Mouse (Mus musculus) intestine, embryonic 14.5 days (tissue): Measurements from ENCODE around the gene Tbl3. TPM values are rescaled to one million over a fixed set of nuclear protein-coding genes. Genes with fewer than 3 reads are reported as not detected.
"Not testable (repeated sequence)": the region's sequence is repeated elsewhere in the genome, so short reads cannot be mapped to it uniquely, and the experiment has no call there.

Experiments
- ATAC-seq: fragments of 200-750 bp; cut with Nextera tagmentation; replicated peaks from 2 replicates; pipeline ENCODE4 v1.8.0; 2017; ENCODE audit warnings: low read depth, moderate number of reproducible peaks, moderate TSS enrichment, moderate library complexity; ENCODE audit not compliant: low FRiP score, low TSS enrichment
- DNase-seq: peaks from one replicate; pipeline ENCODE4 v3.0.0-alpha.2; 2018; ENCODE audit warnings: low spot score
- H3K27ac ChIP-seq: fragments of 300-500 bp; sonication (generic); 2 replicates; pipeline ENCODE4 v1.5.1; 2014; ENCODE audit warnings: low read depth, mild to moderate bottlenecking, control low read depth
- H3K27me3 ChIP-seq: fragments of 300-500 bp; sonication (generic); replicated peaks from 2 replicates; pipeline ENCODE4 v1.6.1; 2014; ENCODE audit warnings: low read length, control low read depth; ENCODE audit not compliant: control insufficient read depth, insufficient read depth
- H3K36me3 ChIP-seq: fragments of 300-500 bp; sonication (generic); 2 replicates; pipeline ENCODE4 v1.6.1; 2014; ENCODE audit warnings: low read length, control low read depth; ENCODE audit not compliant: control insufficient read depth, insufficient read depth
- H3K4me1 ChIP-seq: fragments of 300-500 bp; sonication (generic); replicated peaks from 2 replicates; pipeline ENCODE4 v1.6.1; 2014; ENCODE audit warnings: low read length, control low read depth, mixed read lengths; ENCODE audit not compliant: control insufficient read depth, insufficient read depth
- H3K4me2 ChIP-seq: fragments of 300-500 bp; sonication (generic); 2 replicates; pipeline ENCODE4 v1.6.1; 2014; ENCODE audit warnings: low read length
- H3K4me3 ChIP-seq: fragments of 300-500 bp; sonication (generic); 2 replicates; pipeline ENCODE4 v1.5.1; 2014; ENCODE audit warnings: low read depth, low read length, control low read depth, mixed read lengths
- H3K9ac ChIP-seq: fragments of 300-500 bp; sonication (generic); 2 replicates; pipeline ENCODE4 v1.6.1; 2014; ENCODE audit warnings: mild to moderate bottlenecking, low read length
- H3K9me3 ChIP-seq: fragments of 300-500 bp; sonication (generic); 2 replicates; pipeline ENCODE4 v1.6.1; 2016; ENCODE audit warnings: low read length, control low read depth; ENCODE audit not compliant: control insufficient read depth
- WGBS: fragments of 180-500 bp; shearing (Covaris S2); extraction: QIAGEN DNeasy Blood & Tissue Kit; methylation state at CpG from one replicate; pipeline ENCODE4 v1.1.7; 2014; 5-methylcytosine and 5-hydroxymethylcytosine counted together
- polyA plus RNA-seq: library from polyadenylated mRNA; unstranded; fragments of >200 nt; fragmentation: Nextera tagmentation; extraction: Ambion mirVana; gene quantifications from 2 replicates; pipeline ENCODE4 v1.2.1, GENCODE M21; 2014

The Tbl3 gene
- polyA plus RNA-seq, 1 experiment from 2014 or later: 86.2 TPM

- Histone ChIP-seq H3K4me1 (peaks cover 23% of the 10 kb centered on the region), H3K27ac (0 out of 2 replicates have a peak overlapping the region, but pooled peaks have one; percentile 62), H3K36me3 (peaks cover 18% of the 10 kb centered on the region), H3K27me3 (no peaks in the 10 kb centered on the region), H3K4me2 (peak overlapping the region; percentile 67), H3K4me3 (peak overlapping the region; percentile 70), H3K9ac (peak overlapping the region; percentile 72), H3K9me3 (no peaks in the 10 kb centered on the region)
- DNase-seq (no peak), ATAC-seq (no peak)
- under 1% methylated on average over 12 of the region's 12 CpGs for WGBS
Measured at GRCm38 (mm10) chr17:24723122-24723880, 15.8 kb upstream of the Tbl3 start.

- H3K9me3 ChIP-seq: no peaks in the 10 kb centered on the region
- H3K4me2 ChIP-seq: peak overlapping the region; percentile 67
- H3K9ac ChIP-seq: peak overlapping the region; percentile 72; the same call in 1 of the 2 replicates
- DNase-seq (no peak), ATAC-seq (no peak)
- 0 out of 2 replicates have a peak overlapping the region, but pooled peaks have one; percentile 70 for H3K4me3 ChIP-seq
- H3K27me3 ChIP-seq: no peaks in the 10 kb centered on the region
- WGBS: 36% methylated on average over 13 of the region's 13 CpGs
- H3K4me1 ChIP-seq: peaks cover 23% of the 10 kb centered on the region
- peaks cover 21% of the 10 kb centered on the region for H3K36me3 ChIP-seq
- no peak overlapping the region for H3K27ac ChIP-seq
Measured at GRCm38 (mm10) chr17:24722220-24722924, 14.9 kb upstream of the Tbl3 start.

- Histone ChIP-seq H3K4me2 (peak overlapping the region; percentile 67), H3K4me1 (peaks cover 23% of the 10 kb centered on the region), H3K4me3 (peak overlapping the region; percentile 92), H3K36me3 (peaks cover 28% of the 10 kb centered on the region), H3K9ac (peak overlapping the region; percentile 94)
- not testable (repeated sequence) for H3K27me3 ChIP-seq, ATAC-seq, DNase-seq, H3K27ac ChIP-seq, H3K9me3 ChIP-seq
- 56% methylated on average over 7 of the region's 7 CpGs for WGBS
Measured at GRCm38 (mm10) chr17:24721383-24721955, 14.0 kb upstream of the Tbl3 start.

- not testable (repeated sequence) for H3K27me3 ChIP-seq, H3K27ac ChIP-seq, ATAC-seq, DNase-seq, H3K9me3 ChIP-seq
- H3K4me3 ChIP-seq: peak overlapping the region; percentile 92
- H3K4me1 ChIP-seq: peaks cover 23% of the 10 kb centered on the region
- peak overlapping the region; percentile 67 for H3K4me2 ChIP-seq
- WGBS: 0% methylated on average over 10 of the region's 11 CpGs
- H3K9ac ChIP-seq: peak overlapping the region; percentile 94
- H3K36me3 ChIP-seq: peaks cover 35% of the 10 kb centered on the region
Measured at GRCm38 (mm10) chr17:24720616-24721015, 13.2 kb upstream of the Tbl3 start.

GRCm38 (mm10) chr17:24719494-24720222 is 12.2 kb upstream of the Tbl3 start:
- Histone ChIP-seq H3K9me3 (no peaks in the 10 kb centered on the region), H3K4me3 (peak overlapping the region; percentile 92), H3K4me1 (peaks cover 23% of the 10 kb centered on the region), H3K9ac (peak overlapping the region; percentile 94), H3K27ac (peak overlapping the region; percentile 83), H3K4me2 (peak overlapping the region; percentile 67), H3K36me3 (peaks cover 35% of the 10 kb centered on the region), H3K27me3 (no peaks in the 10 kb centered on the region)
- DNase-seq: peak; percentile 98
- WGBS: under 1% methylated on average over 61 of the region's 61 CpGs
- ATAC-seq: peak; percentile 97

GRCm38 (mm10) chr17:24718938-24719337 is 11.5 kb upstream of the Tbl3 start:
- H3K9me3 ChIP-seq, ATAC-seq: not testable (repeated sequence)

GRCm38 (mm10) chr17:24717943-24718342 is 10.5 kb upstream of the Tbl3 start, which contains the start of the genes Rnf151 and Rps2:
Gene Rnf151, minus strand, starts transcription at chr17:24718063.
Gene Rps2, plus strand, starts transcription at chr17:24718116.
- 77% methylated on average over 4 of the region's 4 CpGs for WGBS
- peaks cover 18% of the 10 kb centered on the region for H3K4me1 ChIP-seq
- H3K27me3 ChIP-seq: no peaks in the 10 kb centered on the region
- no peak within 1 kb of the TSS for H3K9ac ChIP-seq
- H3K27ac ChIP-seq: no peak within 1 kb of the TSS
- peak within 1 kb of the TSS; percentile 67 for H3K4me2 ChIP-seq
- H3K36me3 ChIP-seq: peaks cover 35% of the 10 kb centered on the region
- DNase-seq (no peak), ATAC-seq (no peak)
- H3K4me3 ChIP-seq: peak within 1 kb of the TSS; percentile 92
- H3K9me3 ChIP-seq: no peaks in the 10 kb centered on the region

More at GRCm38 (mm10) chr17:24718938-24719337, 11.5 kb upstream of the Tbl3 start:
- not testable (repeated sequence) for H3K27ac ChIP-seq, DNase-seq, H3K27me3 ChIP-seq
- peak overlapping the region; percentile 92 for H3K4me3 ChIP-seq
- peak overlapping the region; percentile 67 for H3K4me2 ChIP-seq
- H3K4me1 ChIP-seq: peaks cover 23% of the 10 kb centered on the region
- whole genome bisulfite sequencing: 66% methylated on average over 5 of the region's 5 CpGs
- peak overlapping the region; percentile 94 for H3K9ac ChIP-seq
- H3K36me3 ChIP-seq: peaks cover 35% of the 10 kb centered on the region

GRCm38 (mm10) chr17:24716166-24716682 is 8.8 kb upstream of the Tbl3 start:
- H3K27me3 ChIP-seq: no peaks in the 10 kb centered on the region
- H3K27ac ChIP-seq: no peak overlapping the region
- 95% methylated on average over 15 of the region's 15 CpGs for WGBS
- no peak overlapping the region for H3K9ac ChIP-seq
- ATAC-seq: no peak
- no peak overlapping the region for H3K4me2 ChIP-seq
- H3K36me3 ChIP-seq: peaks cover 21% of the 10 kb centered on the region
- no peak for DNase-seq
- H3K4me3 ChIP-seq: no peak overlapping the region
- peaks cover 2% of the 10 kb centered on the region; the same call in 1 of the 2 replicates for H3K4me1 ChIP-seq
- no peaks in the 10 kb centered on the region for H3K9me3 ChIP-seq
